Mouse (Mus musculus) CH12.LX (cell line): ENCODE data around the gene Rnase11. TPM values are rescaled to one million over a fixed set of nuclear protein-coding genes. Genes with fewer than 3 reads are reported as not detected.

Experiments used
- DNase-seq: peaks from one replicate; pipeline ENCODE4 v3.0.0-alpha.2; 2013; ENCODE audit errors: extremely low read depth
- H3K27ac ChIP-seq: 2 replicates; pipeline ENCODE4 v1.5.1; 2012; ENCODE audit warnings: low read depth, mild to moderate bottlenecking, control low read depth, moderate library complexity; ENCODE audit not compliant: insufficient read depth
- H3K27me3 ChIP-seq: replicated peaks from 2 replicates; pipeline ENCODE3; 2012; ENCODE audit warnings: inconsistent platforms
- H3K36me3 ChIP-seq, 2 experiments: replicated peaks in 1 of 2; 2 replicates each; pipeline versions ENCODE3 to v1.6.1; 2012; ENCODE audit warnings: inconsistent platforms in 1 of 2, low read length in 1 of 2, mild to moderate bottlenecking in 1 of 2, mixed read lengths in 1 of 2, moderate library complexity in 1 of 2; ENCODE audit not compliant: control insufficient read depth in 1 of 2, insufficient read depth in 1 of 2
- H3K4me1 ChIP-seq, 2 experiments: 2 replicates each; pipeline ENCODE4 v1.6.1; 2012; ENCODE audit warnings: inconsistent platforms in 1 of 2, moderate library complexity in 1 of 2; ENCODE audit not compliant: insufficient read depth in 2 of 2, control insufficient read depth in 1 of 2
- H3K4me2 ChIP-seq: 2 replicates; pipeline ENCODE4 v1.6.1; 2012; ENCODE audit warnings: low read depth, mild to moderate bottlenecking, control low read depth; ENCODE audit not compliant: poor library complexity, insufficient read depth, severe bottlenecking
- H3K4me3 ChIP-seq, 3 experiments: fragments of 150-350 bp in 1 of 3; sonication (generic) in 1 of 3; replicated peaks in 1 of 3; 2 replicates each; pipeline versions ENCODE3 to v1.5.1; 2011 to 2012; ENCODE audit warnings: low read depth in 2 of 3, low read length in 2 of 3, mild to moderate bottlenecking in 2 of 3, moderate library complexity in 2 of 3, control low read depth in 1 of 3, improper control_type of control experiment in 1 of 3, inconsistent platforms in 1 of 3, mixed read lengths in 1 of 3; ENCODE audit not compliant: poor library complexity in 1 of 3
- H3K79me2 ChIP-seq: replicated peaks from 2 replicates; pipeline ENCODE4 v1.6.1; 2012; ENCODE audit warnings: mild to moderate bottlenecking, moderate library complexity; ENCODE audit not compliant: control insufficient read depth, poor library complexity, insufficient read depth, severe bottlenecking; ENCODE audit errors: extremely low read depth
- H3K9ac ChIP-seq: 2 replicates; pipeline ENCODE4 v1.6.1; 2012; ENCODE audit warnings: low read depth, mild to moderate bottlenecking, control low read depth, moderate library complexity; ENCODE audit not compliant: insufficient read depth
- H3K9me3 ChIP-seq: replicated peaks from 2 replicates; pipeline ENCODE3; 2012; ENCODE audit warnings: low read length, inconsistent platforms, mixed read lengths
- CHD1 ChIP-seq: IDR thresholded peaks from 2 replicates; pipeline ENCODE4 v1.6.1; 2012; ENCODE audit warnings: low read depth, low read length, improper control_type of control experiment, inconsistent platforms
- CHD2 ChIP-seq: IDR thresholded peaks from 2 replicates; pipeline ENCODE4 v1.6.1; 2011; ENCODE audit warnings: low read length, improper control_type of control experiment
- EP300 ChIP-seq: IDR thresholded peaks from 2 replicates; pipeline ENCODE4 v1.6.1; 2011; ENCODE audit warnings: low read length, improper control_type of control experiment
- IRF4 ChIP-seq: IDR thresholded peaks from 2 replicates; pipeline ENCODE4 v1.6.1; 2014; ENCODE audit warnings: low read depth, mild to moderate bottlenecking, inconsistent platforms, low read length, improper control_type of control experiment
- JUN ChIP-seq: IDR thresholded peaks from 2 replicates; pipeline ENCODE4 v1.6.1; 2011; ENCODE audit warnings: low read depth, mild to moderate bottlenecking, low read length, improper control_type of control experiment, moderate library complexity; ENCODE audit not compliant: insufficient read depth
- MAFK ChIP-seq: IDR thresholded peaks from 2 replicates; pipeline ENCODE4 v1.6.1; 2011; ENCODE audit warnings: low read length, improper control_type of control experiment; ENCODE audit not compliant: insufficient replicate concordance
- MAX ChIP-seq: IDR thresholded peaks from 2 replicates; pipeline ENCODE4 v1.6.1; 2011; ENCODE audit warnings: low read length, improper control_type of control experiment
- MAZ ChIP-seq: IDR thresholded peaks from 2 replicates; pipeline ENCODE4 v1.6.1; 2012; ENCODE audit warnings: low read depth, mild to moderate bottlenecking, inconsistent platforms, low read length, improper control_type of control experiment, moderate library complexity
- MYC ChIP-seq: IDR thresholded peaks from 2 replicates; pipeline ENCODE4 v1.6.1; 2011; ENCODE audit warnings: low read depth, mild to moderate bottlenecking, improper control_type of control experiment, low read length
- NRF1 ChIP-seq: IDR thresholded peaks from 2 replicates; pipeline ENCODE4 v1.6.1; 2014; ENCODE audit warnings: low read depth, mild to moderate bottlenecking, inconsistent platforms, low read length, improper control_type of control experiment, moderate library complexity
- RAD21 ChIP-seq: IDR thresholded peaks from 2 replicates; pipeline ENCODE4 v1.6.1; 2011; ENCODE audit warnings: low read depth, mild to moderate bottlenecking, low read length, improper control_type of control experiment, moderate library complexity
- TCF12 ChIP-seq: IDR thresholded peaks from 2 replicates; pipeline ENCODE4 v1.6.1; 2014; ENCODE audit warnings: low read depth, mild to moderate bottlenecking, inconsistent platforms, low read length, improper control_type of control experiment
- USF1 ChIP-seq: IDR thresholded peaks from 2 replicates; pipeline ENCODE4 v1.6.1; 2014; ENCODE audit warnings: low read depth, mild to moderate bottlenecking, inconsistent platforms, low read length, improper control_type of control experiment
- ZKSCAN1 ChIP-seq: IDR thresholded peaks from 2 replicates; pipeline ENCODE4 v1.6.1; 2012; ENCODE audit warnings: low read depth, inconsistent platforms, low read length, improper control_type of control experiment, borderline replicate concordance
- dilution Hi-C: fragments of 300-500 bp; cut with MboI; formaldehyde crosslinking; loops from 2 replicates; pipeline ENCODE4 v1.14.3; 2020; ENCODE audit warnings: low sequenced_read_pairs; ENCODE audit not compliant: extremely low pct_unique_long_range_greater_than_20kb, extremely low pct_ligation_motif_present
- in situ Hi-C: fragments of 300-500 bp; cut with MboI; formaldehyde crosslinking; loops from 3 replicates; pipeline ENCODE4 v1.14.3; 2019; ENCODE audit warnings: low sequenced_read_pairs, low pct_ligation_motif_present, low pct_unique_long_range_greater_than_20kb, mixed read lengths
- polyA plus RNA-seq: library from polyadenylated mRNA; unstranded; fragments of >175 nt; gene quantifications from 2 replicates; pipeline ENCODE4 v1.2.1, GENCODE M21; 2012; ENCODE audit warnings: low read depth; ENCODE audit not compliant: insufficient read length
- total RNA-seq, 2 experiments: library from RNA; depleted of rRNA; stranded (reverse); fragments of 300-350 nt in 1 of 2; fragments of >200 nt in 1 of 2; gene quantifications; 2 replicates each; pipeline ENCODE4 v1.2.3; 2012 to 2014

The Rnase11 gene
- total and polyA plus RNA-seq, 3 experiments, result not detected

- no peak for TF ChIP-seq JUN
- H3K9ac ChIP-seq, result no peak overlapping the region
- no peaks in the 10 kb centered on the region for H3K79me2 ChIP-seq
- no peaks in the 10 kb centered on the region for H3K9me3 ChIP-seq
- H3K4me1 ChIP-seq, result peaks cover 4 to 35% of the 10 kb centered on the region in 2 experiments; a peak in 3 of 4 replicates
- in situ Hi-C loops (no loop called here), dilution Hi-C loops (no loop called here)
- H3K36me3 ChIP-seq, result no peaks in the 10 kb centered on the region
- H3K27ac ChIP-seq, result no peak overlapping the region
- H3K4me3 ChIP-seq, result no peak overlapping the region
- peaks cover 5% of the 10 kb centered on the region for H3K27me3 ChIP-seq
- no peak overlapping the region for H3K4me2 ChIP-seq
- no peak for DNase-seq
These were observed 31.1 kb upstream of the Rnase11 start for GRCm38 (mm10) chr14:51081035-51081434.

GRCm38 (mm10) chr14:51079180-51079579 lies 29.2 kb upstream of the Rnase11 start:
- Histone ChIP-seq H3K27me3 (peaks cover 8% of the 10 kb centered on the region), H3K4me2 (no peak overlapping the region), H3K36me3 (no peaks in the 10 kb centered on the region), H3K9me3 (no peaks in the 10 kb centered on the region), H3K9ac (no peak overlapping the region)
- DNase-seq, result no peak
- dilution Hi-C loops, result no loop called here
- no peak for TF ChIP-seq CHD1
- TF ChIP-seq ZKSCAN1, result no peak
- 0 out of 2 replicates have a peak, but pooled peaks have one; percentile 28 for TF ChIP-seq CHD2
- peak; percentile 40; the same call in 1 of the 2 replicates for TF ChIP-seq IRF4
- peak; percentile 51 for TF ChIP-seq JUN
- TF ChIP-seq EP300, result peak; percentile 58; the same call in 1 of the 2 replicates
- TF ChIP-seq, all 38 proteins: peak for 4
- no peak overlapping the region for H3K27ac ChIP-seq
- H3K4me1 ChIP-seq, result peaks cover 4 to 24% of the 10 kb centered on the region in 2 experiments; a peak in 3 of 4 replicates
- in situ Hi-C loops, result no loop called here
- no peaks in the 10 kb centered on the region for H3K79me2 ChIP-seq
- no peak overlapping the region for H3K4me3 ChIP-seq

- H3K79me2 ChIP-seq, result no peaks in the 10 kb centered on the region
- in situ Hi-C loops, result no loop called here
- no peaks in the 10 kb centered on the region for H3K9me3 ChIP-seq
- H3K4me3 ChIP-seq, result no peak within 1 kb of the TSS
- no peak for DNase-seq
- no peaks in the 10 kb centered on the region for H3K36me3 ChIP-seq
- H3K27ac ChIP-seq, result no peak within 1 kb of the TSS
- no peak within 1 kb of the TSS for H3K9ac ChIP-seq
- peaks cover 14% of the 10 kb centered on the region for H3K27me3 ChIP-seq
- dilution Hi-C loops, result no loop called here
- TF ChIP-seq MAFK (no peak), TCF12 (no peak), RAD21 (no peak), MAZ (no peak), MYC (no peak), ZKSCAN1 (no peak), MAX (no peak), USF1 (no peak), NRF1 (no peak)
- H3K4me1 ChIP-seq, result peaks cover 4 to 5% of the 10 kb centered on the region in 2 experiments; a peak in 1 of 4 replicates
- no peak within 1 kb of the TSS for H3K4me2 ChIP-seq
These were observed 24.4 kb upstream of the Rnase11 start, which contains the start of gene Olfr750 for GRCm38 (mm10) chr14:51074335-51074734. Olfr750 (minus strand) TSS chr14:51074435.
